Mouse (Mus musculus): Measurements from ENCODE around the gene Gabpb2.

- no peak for TF ChIP-seq POLR2A (IDR thresholded peaks at IDR 0.05; ENCODE audit: insufficient read length, low read depth)
- TF ChIP-seq MAX (IDR thresholded peaks at IDR 0.05; ENCODE audit: low read depth) = no peak
- no peak for TF ChIP-seq MYOG (IDR thresholded peaks at IDR 0.05; ENCODE audit: control insufficient read depth in 1 of 3, insufficient read depth in 1 of 3, insufficient read length in 2 of 3, low read depth in 2 of 3)
- no peak for TF ChIP-seq POLR2AphosphoS2 (IDR thresholded peaks at IDR 0.05; ENCODE audit: insufficient read length, low read depth)
- TF ChIP-seq USF1 (IDR thresholded peaks at IDR 0.05; ENCODE audit: low read depth) = no peak
- TF ChIP-seq E2F4 (IDR thresholded peaks at IDR 0.05; ENCODE audit: insufficient read depth) = no peak
- TF ChIP-seq MYOD1 (IDR thresholded peaks at IDR 0.05; ENCODE audit: control insufficient read depth in 1 of 3, insufficient read length in 2 of 3, low read depth in 2 of 3) = no peak
- TF ChIP-seq REST (IDR thresholded peaks at IDR 0.05; ENCODE audit: insufficient read depth, insufficient read length) = no peak
- no peak for TF ChIP-seq CEBPB (IDR thresholded peaks at IDR 0.05; ENCODE audit: insufficient read depth, poor library complexity, severe bottlenecking)
- no peak for TF ChIP-seq TCF3 (IDR thresholded peaks at IDR 0.05; ENCODE audit: insufficient read length, low read depth)
- no peak for TF ChIP-seq TCF12 (IDR thresholded peaks at IDR 0.05; ENCODE audit: insufficient read depth, poor library complexity, severe bottlenecking)
Observed at GRCm38 (mm10) chr3:95164840-95165239, 52.9 kb downstream of the Gabpb2 start.

Data from myocyte (in vitro differentiated cells).